Comparison of ENCODE assay signal across 8 mouse cellular contexts in the genomic region with DNA sequence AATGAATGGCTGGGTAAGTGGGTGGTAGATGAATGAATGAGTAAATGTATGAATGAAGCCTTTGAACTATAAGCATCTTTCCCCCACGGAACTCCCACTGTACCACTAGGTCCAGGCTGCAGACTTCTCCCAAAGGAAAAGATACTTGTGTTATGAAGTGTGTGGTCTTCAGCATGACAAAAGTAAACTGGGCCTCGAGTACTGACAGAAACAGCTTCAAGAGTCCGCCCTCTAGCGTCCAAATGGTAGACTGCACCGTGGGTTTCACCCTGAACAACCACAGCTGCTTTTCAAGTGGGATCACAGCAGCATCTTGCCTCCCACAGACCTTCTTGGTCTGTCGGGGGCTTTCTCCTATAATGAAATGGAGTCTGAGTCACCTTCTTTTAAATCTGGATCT. TPM values are rescaled to one million over a fixed set of nuclear protein-coding genes. Genes with fewer than 3 reads are reported as not detected.
DNase-seq lines count a peak whose midpoint lies in the region; ATAC-seq lines count a peak whose summit lies in the region.
"Had no signal": no experiment of that assay in that cellular context is flagged by ENCODE, and none has a peak within 500 bp of the region (broad histone marks: within the 10 kb centered on the region; RNA-seq: fewer than 3 reads in every experiment).

No protein-coding gene starts in this region.

- no peaks in the 10 kb centered on the region for H3K36me3 ChIP-seq in embryonic facial prominence, embryonic 14.5 days (ENCODE audit: control insufficient read depth, insufficient read depth, low read length)
- no peaks in the 10 kb centered on the region for H3K36me3 ChIP-seq in hindbrain, embryonic 14.5 days (replicated peaks; ENCODE audit: control insufficient read depth, insufficient read depth)
- no peaks in the 10 kb centered on the region for H3K36me3 ChIP-seq in midbrain, embryonic 15.5 days (replicated peaks)

- 6% methylated on average over 6 of the region's 6 CpGs for WGBS in embryonic facial prominence, embryonic 14.5 days
- WGBS in hindbrain, embryonic 14.5 days, result 8% methylated on average over 6 of the region's 6 CpGs
- WGBS in midbrain, embryonic 15.5 days, result 8% methylated on average over 6 of the region's 6 CpGs

- peak; percentile 6 for DNase-seq in MEL-GATA-1-ER (ENCODE audit: extremely low read depth, low read depth)
- DNase-seq in adrenal gland, postnatal 25 days, result peak; percentile 62
- DNase-seq in embryonic facial prominence, embryonic 14.5 days (ENCODE audit: low spot score), result peak; percentile 55
- peak; percentile 90 for DNase-seq in hindbrain, embryonic 14.5 days (ENCODE audit: low spot score)
- peak; percentile 72 to 73 for DNase-seq in left cerebral cortex, postnatal 10 days (ENCODE audit: extremely low spot score in 1 of 2, low spot score in 2 of 2)
- DNase-seq in spleen, postnatal 10 days (ENCODE audit: low spot score in 2 of 2), result peak; percentile 48 to 79

- no peak overlapping the region for H3K9ac ChIP-seq in embryonic facial prominence, embryonic 14.5 days (ENCODE audit: low read depth, low read length)
- no peak overlapping the region for H3K9ac ChIP-seq in hindbrain, embryonic 14.5 days
- no peak overlapping the region for H3K9ac ChIP-seq in midbrain, embryonic 15.5 days

- no peaks in the 10 kb centered on the region for H3K9me3 ChIP-seq in embryonic facial prominence, embryonic 14.5 days (ENCODE audit: control insufficient read depth, low read length)
- no peaks in the 10 kb centered on the region for H3K9me3 ChIP-seq in hindbrain, embryonic 14.5 days (ENCODE audit: control insufficient read depth, low read length)
- no peaks in the 10 kb centered on the region for H3K9me3 ChIP-seq in midbrain, embryonic 15.5 days

- H3K27me3 ChIP-seq in embryonic facial prominence, embryonic 14.5 days (replicated peaks; ENCODE audit: control insufficient read depth, insufficient read depth, low read length), result no peaks in the 10 kb centered on the region
- no peaks in the 10 kb centered on the region for H3K27me3 ChIP-seq in hindbrain, embryonic 14.5 days (ENCODE audit: control insufficient read depth, insufficient read depth, low read length)
- H3K27me3 ChIP-seq in midbrain, embryonic 15.5 days (replicated peaks), result no peaks in the 10 kb centered on the region

- no peak overlapping the region for H3K4me3 ChIP-seq in embryonic facial prominence, embryonic 14.5 days (ENCODE audit: low read depth, low read length)
- H3K4me3 ChIP-seq in hindbrain, embryonic 14.5 days (replicated peaks; ENCODE audit: low read length), result no peak overlapping the region
- H3K4me3 ChIP-seq in midbrain, embryonic 15.5 days, result no peak overlapping the region

- intact Hi-C loops in left cerebral cortex, postnatal 10 days (cut with DNase I), result loop anchor here (5.0 to 10.0 kb wide), 2 partner anchors 58 to 86 kb away; a partner anchor contains a TSS

- no peak for ATAC-seq in embryonic facial prominence, embryonic 14.5 days (ENCODE audit: low read depth)
- ATAC-seq in hindbrain, embryonic 14.5 days (ENCODE audit: low FRiP score), result peak; percentile 60; the same call in 1 of the 2 replicates
- 0 out of 2 replicates have a peak, but pooled peaks have one; percentile 56 for ATAC-seq in midbrain, embryonic 15.5 days (replicated peaks)

- no peak overlapping the region for H3K27ac ChIP-seq in embryonic facial prominence, embryonic 14.5 days (replicated peaks; ENCODE audit: low read depth, low read length)
- H3K27ac ChIP-seq in hindbrain, embryonic 14.5 days, result no peak overlapping the region
- H3K27ac ChIP-seq in midbrain, embryonic 15.5 days, result no peak overlapping the region

- H3K4me2 ChIP-seq in embryonic facial prominence, embryonic 14.5 days (ENCODE audit: low read depth, low read length), result no peak overlapping the region
- no peak overlapping the region for H3K4me2 ChIP-seq in hindbrain, embryonic 14.5 days (replicated peaks)
- no peak overlapping the region for H3K4me2 ChIP-seq in midbrain, embryonic 15.5 days

- H3K4me1 ChIP-seq in embryonic facial prominence, embryonic 14.5 days (ENCODE audit: control insufficient read depth, insufficient read depth, low read length), result no peaks in the 10 kb centered on the region
- no peaks in the 10 kb centered on the region for H3K4me1 ChIP-seq in hindbrain, embryonic 14.5 days (replicated peaks; ENCODE audit: control insufficient read depth, insufficient read depth, low read length)
- H3K4me1 ChIP-seq in midbrain, embryonic 15.5 days, result no peaks in the 10 kb centered on the region

RNA-seq across cellular contexts. Expression of a gene that starts 54.7 kb away (rescaled TPM):
- total RNA-seq in adrenal gland, postnatal 25 days (2021), result not detected in 2 replicates
- polyA plus RNA-seq in embryonic facial prominence, embryonic 14.5 days (2014; fragmentation: Nextera tagmentation; extraction: Ambion mirVana), result 0.08 TPM in 1 of 2 replicates, not detected in the other
- polyA plus RNA-seq in hindbrain, embryonic 14.5 days (2014; fragmentation: Nextera tagmentation; extraction: Ambion mirVana), result 0.88 and 1.2 TPM in 2 replicates
- 1 to 10 TPM; 9.6 to 9.7 TPM for total RNA-seq in left cerebral cortex, postnatal 10 days (2021)
- 0.20 and 0.23 TPM in 2 replicates for polyA plus RNA-seq in midbrain, embryonic 15.5 days (2015; fragmentation: Nextera tagmentation; extraction: Ambion mirVana)
- polyA plus RNA-seq: lung, embryonic 16.5 days had no signal

Comparison
In these comparisons a context has a peak if more than half of its experiments do, and no peak if none do; other contexts are left out.
1. DNase-seq: peak in every context shown above with its lines; median percentile 90 in hindbrain, embryonic 14.5 days; 72 in left cerebral cortex, postnatal 10 days; 64 in spleen, postnatal 10 days; 62 in adrenal gland, postnatal 25 days; 55 in embryonic facial prominence, embryonic 14.5 days; 6 in MEL-GATA-1-ER.